Mouse (Mus musculus) midbrain, embryonic 13.5 days (tissue): ENCODE results near the gene Cep72. TPM values are rescaled to one million over a fixed set of nuclear protein-coding genes. Genes with fewer than 3 reads are reported as not detected.
"Not testable (repeated sequence)": the region's sequence is repeated elsewhere in the genome, so short reads cannot be mapped to it uniquely, and the experiment has no call there.

ENCODE experiments used
- ATAC-seq: fragments of 200-750 bp; cut with Nextera tagmentation; 2 replicates; pipeline ENCODE4 v1.8.0; 2017; ENCODE audit warnings: mild to moderate bottlenecking, moderate TSS enrichment, moderate library complexity
- H3K27ac ChIP-seq: fragments of 300-500 bp; sonication (generic); 2 replicates; pipeline ENCODE4 v1.5.1; 2015; ENCODE audit warnings: inconsistent platforms, mild to moderate bottlenecking, moderate library complexity
- H3K27me3 ChIP-seq: fragments of 300-500 bp; sonication (generic); 2 replicates; pipeline ENCODE4 v1.6.1; 2015; ENCODE audit warnings: mild to moderate bottlenecking, inconsistent platforms
- H3K36me3 ChIP-seq: fragments of 300-500 bp; sonication (generic); 2 replicates; pipeline ENCODE4 v1.6.1; 2015; ENCODE audit warnings: mild to moderate bottlenecking, inconsistent platforms
- H3K4me1 ChIP-seq: fragments of 300-500 bp; sonication (generic); replicated peaks from 2 replicates; pipeline ENCODE4 v1.6.1; 2015; ENCODE audit warnings: inconsistent platforms
- H3K4me2 ChIP-seq: fragments of 300-500 bp; sonication (generic); replicated peaks from 2 replicates; pipeline ENCODE4 v1.6.1; 2015; ENCODE audit warnings: moderate library complexity, mild to moderate bottlenecking, inconsistent platforms
- H3K4me3 ChIP-seq: fragments of 300-500 bp; sonication (generic); replicated peaks from 2 replicates; pipeline ENCODE4 v1.5.1; 2015; ENCODE audit warnings: mild to moderate bottlenecking, inconsistent platforms
- H3K9ac ChIP-seq: fragments of 300-500 bp; sonication (generic); replicated peaks from 2 replicates; pipeline ENCODE4 v1.6.1; 2015; ENCODE audit warnings: mild to moderate bottlenecking, inconsistent platforms
- H3K9me3 ChIP-seq: fragments of 300-500 bp; sonication (generic); 2 replicates; pipeline ENCODE4 v1.6.1; 2016; ENCODE audit warnings: mild to moderate bottlenecking, inconsistent platforms
- WGBS: fragments of 180-500 bp; shearing (Covaris S2); methylation state at CpG from one replicate; pipeline ENCODE4 v1.1.7; 2015; 5-methylcytosine and 5-hydroxymethylcytosine counted together
- polyA plus RNA-seq: library from polyadenylated mRNA; unstranded; fragments of >200 nt; fragmentation: Nextera tagmentation; extraction: Ambion mirVana; gene quantifications from 2 replicates; pipeline ENCODE4 v1.2.1, GENCODE M21; 2015

Cep72 gene
- polyA plus RNA-seq, 1 experiment from 2014 or later = 14.1 TPM

- H3K27me3 ChIP-seq, H3K4me3 ChIP-seq, H3K9me3 ChIP-seq, ATAC-seq, H3K36me3 ChIP-seq, H3K4me2 ChIP-seq, H3K9ac ChIP-seq, H3K27ac ChIP-seq, H3K4me1 ChIP-seq: not testable (repeated sequence)
- 74% methylated on average over 1 of the region's 1 CpGs for WGBS
These were observed 9.1 kb upstream of the Cep72 start for GRCm38 (mm10) chr13:74071244-74071643.

- no peaks in the 10 kb centered on the region for H3K36me3 ChIP-seq
- H3K9ac ChIP-seq = no peak overlapping the region
- H3K4me1 ChIP-seq = no peaks in the 10 kb centered on the region
- no peak overlapping the region for H3K27ac ChIP-seq
- H3K27me3 ChIP-seq = no peaks in the 10 kb centered on the region
- whole genome bisulfite sequencing = 70% methylated on average over 1 of the region's 1 CpGs
- no peak for ATAC-seq
- no peak overlapping the region for H3K4me2 ChIP-seq
- no peak overlapping the region for H3K4me3 ChIP-seq
- no peaks in the 10 kb centered on the region for H3K9me3 ChIP-seq
These were observed 4.5 kb upstream of the Cep72 start for GRCm38 (mm10) chr13:74066576-74066975.

- H3K4me3 ChIP-seq = no peak overlapping the region
- no peak overlapping the region for H3K9ac ChIP-seq
- peaks cover 7% of the 10 kb centered on the region; the same call in 1 of the 2 replicates for H3K4me1 ChIP-seq
- no peak for ATAC-seq
- H3K9me3 ChIP-seq = no peaks in the 10 kb centered on the region
- 75% methylated on average over 1 of the region's 1 CpGs for WGBS
- no peak overlapping the region for H3K4me2 ChIP-seq
- H3K27me3 ChIP-seq = no peaks in the 10 kb centered on the region
- H3K36me3 ChIP-seq = no peaks in the 10 kb centered on the region
- H3K27ac ChIP-seq = no peak overlapping the region
These were observed 1.4 kb upstream of the Cep72 start for GRCm38 (mm10) chr13:74063340-74064050.

- Histone ChIP-seq H3K4me2 (peak overlapping the region; percentile 59), H3K9ac (peak overlapping the region; percentile 75), H3K27me3 (no peaks in the 10 kb centered on the region), H3K4me3 (peak overlapping the region; percentile 84), H3K9me3 (no peaks in the 10 kb centered on the region), H3K36me3 (0 out of 2 replicates have a peak, but pooled peaks cover 5% of the 10 kb centered on the region), H3K27ac (no peak overlapping the region), H3K4me1 (peaks cover 7% of the 10 kb centered on the region; the same call in 1 of the 2 replicates)
- ATAC-seq = no peak; the same call in 1 of the 2 replicates
- WGBS = 36% methylated on average over 9 of the region's 11 CpGs
These were observed 454 bp upstream of the Cep72 start for GRCm38 (mm10) chr13:74062378-74063128.

GRCm38 (mm10) chr13:74058081-74058480 is 4.0 kb downstream of the Cep72 start:
- no peaks in the 10 kb centered on the region for H3K27me3 ChIP-seq
- H3K27ac ChIP-seq = no peak overlapping the region
- peaks cover 7% of the 10 kb centered on the region; the same call in 1 of the 2 replicates for H3K4me1 ChIP-seq
- ATAC-seq = no peak
- WGBS = 95% methylated on average over 9 of the region's 9 CpGs
- no peaks in the 10 kb centered on the region for H3K9me3 ChIP-seq
- H3K36me3 ChIP-seq = peaks cover 18% of the 10 kb centered on the region; the same call in 1 of the 2 replicates
- no peak overlapping the region for H3K4me2 ChIP-seq
- H3K4me3 ChIP-seq = no peak overlapping the region
- no peak overlapping the region for H3K9ac ChIP-seq

GRCm38 (mm10) chr13:74056194-74056593 is 5.9 kb downstream of the Cep72 start:
- WGBS = 91% methylated on average over 1 of the region's 1 CpGs
- no peak overlapping the region for H3K27ac ChIP-seq
- H3K36me3 ChIP-seq = peaks cover 25% of the 10 kb centered on the region
- no peak overlapping the region for H3K4me3 ChIP-seq
- no peak for ATAC-seq
- H3K27me3 ChIP-seq = no peaks in the 10 kb centered on the region
- no peaks in the 10 kb centered on the region for H3K9me3 ChIP-seq
- no peak overlapping the region for H3K9ac ChIP-seq
- H3K4me1 ChIP-seq = peaks cover 4% of the 10 kb centered on the region; the same call in 1 of the 2 replicates
- no peak overlapping the region for H3K4me2 ChIP-seq

- H3K4me2 ChIP-seq = no peak overlapping the region
- no peak overlapping the region for H3K4me3 ChIP-seq
- no peaks in the 10 kb centered on the region for H3K4me1 ChIP-seq
- ATAC-seq = no peak
- no peaks in the 10 kb centered on the region for H3K27me3 ChIP-seq
- WGBS = 94% methylated on average over 3 of the region's 3 CpGs
- H3K27ac ChIP-seq = no peak overlapping the region
- H3K9ac ChIP-seq = no peak overlapping the region
- H3K36me3 ChIP-seq = peaks cover 51% of the 10 kb centered on the region
- no peaks in the 10 kb centered on the region for H3K9me3 ChIP-seq
These were observed 22.2 kb downstream of the Cep72 start for GRCm38 (mm10) chr13:74039926-74040325.

GRCm38 (mm10) chr13:74035776-74036175 is 26.3 kb downstream of the Cep72 start:
- 94% methylated on average over 2 of the region's 2 CpGs for WGBS
- Histone ChIP-seq H3K36me3 (peaks cover 48% of the 10 kb centered on the region), H3K27ac (no peak overlapping the region), H3K4me3 (no peak overlapping the region), H3K9me3 (no peaks in the 10 kb centered on the region), H3K27me3 (no peaks in the 10 kb centered on the region), H3K9ac (no peak overlapping the region), H3K4me1 (no peaks in the 10 kb centered on the region), H3K4me2 (no peak overlapping the region)
- no peak for ATAC-seq

GRCm38 (mm10) chr13:74034756-74035155 is 27.3 kb downstream of the Cep72 start:
- WGBS = 93% methylated on average over 2 of the region's 2 CpGs
- Histone ChIP-seq H3K27me3 (no peaks in the 10 kb centered on the region), H3K4me3 (no peak overlapping the region), H3K36me3 (peaks cover 38% of the 10 kb centered on the region), H3K4me2 (no peak overlapping the region), H3K4me1 (no peaks in the 10 kb centered on the region), H3K27ac (no peak overlapping the region), H3K9me3 (no peaks in the 10 kb centered on the region), H3K9ac (no peak overlapping the region)
- ATAC-seq = no peak

- Histone ChIP-seq H3K4me2 (no peak overlapping the region), H3K9ac (no peak overlapping the region), H3K27me3 (no peaks in the 10 kb centered on the region), H3K4me1 (no peaks in the 10 kb centered on the region), H3K9me3 (no peaks in the 10 kb centered on the region), H3K4me3 (no peak overlapping the region), H3K36me3 (peaks cover 22% of the 10 kb centered on the region), H3K27ac (no peak overlapping the region)
- ATAC-seq = no peak
- WGBS = 82% methylated on average over 8 of the region's 8 CpGs
These were observed 31.0 kb downstream of the Cep72 start for GRCm38 (mm10) chr13:74031133-74031532.

- 91% methylated on average over 7 of the region's 7 CpGs for WGBS
- H3K36me3 ChIP-seq = peaks cover 22% of the 10 kb centered on the region
- no peak overlapping the region for H3K4me2 ChIP-seq
- H3K9me3 ChIP-seq = no peaks in the 10 kb centered on the region
- no peak for ATAC-seq
- no peaks in the 10 kb centered on the region for H3K4me1 ChIP-seq
- no peak overlapping the region for H3K9ac ChIP-seq
- H3K27ac ChIP-seq = no peak overlapping the region
- no peaks in the 10 kb centered on the region for H3K27me3 ChIP-seq
- no peak overlapping the region for H3K4me3 ChIP-seq
These were observed 31.4 kb downstream of the Cep72 start for GRCm38 (mm10) chr13:74030691-74031090.

- H3K9ac ChIP-seq = no peak overlapping the region
- ATAC-seq = no peak
- no peak overlapping the region for H3K4me2 ChIP-seq
- H3K4me3 ChIP-seq = no peak overlapping the region
- no peaks in the 10 kb centered on the region for H3K9me3 ChIP-seq
- H3K4me1 ChIP-seq = 0 out of 2 replicates have a peak, but pooled peaks cover 7% of the 10 kb centered on the region
- no peak overlapping the region for H3K27ac ChIP-seq
- H3K27me3 ChIP-seq = no peaks in the 10 kb centered on the region
- WGBS = 84% methylated on average over 2 of the region's 2 CpGs
- peaks cover 22% of the 10 kb centered on the region for H3K36me3 ChIP-seq
These were observed 33.1 kb downstream of the Cep72 start for GRCm38 (mm10) chr13:74029013-74029412.
